Mouse (Mus musculus): ENCODE results near the gene Dppa2. TPM values are rescaled to one million over a fixed set of nuclear protein-coding genes. Genes with fewer than 3 reads are reported as not detected.

The Dppa2 gene
- polyA plus RNA-seq, 1 experiment from 2014 or later: 0.09 TPM

GRCm38 (mm10) chr16:48309912-48310630 is 6.4 kb downstream of the Dppa2 start:
- ATAC-seq: no peak
- H3K27ac ChIP-seq (ENCODE audit: low read depth, low read length): no peak overlapping the region
- no peak overlapping the region for H3K4me2 ChIP-seq (replicated peaks; ENCODE audit: low read depth)
- no peaks in the 10 kb centered on the region for H3K36me3 ChIP-seq (ENCODE audit: control insufficient read depth, insufficient read depth)
- H3K9ac ChIP-seq (ENCODE audit: low read depth, low read length): no peak overlapping the region
- H3K4me1 ChIP-seq (replicated peaks; ENCODE audit: control insufficient read depth, insufficient read depth, low read length): no peaks in the 10 kb centered on the region
- no peaks in the 10 kb centered on the region for H3K27me3 ChIP-seq (replicated peaks; ENCODE audit: control insufficient read depth, insufficient read depth, low read length)
- no peak for TF ChIP-seq CTCF (IDR thresholded peaks at IDR 0.05; ENCODE audit: low read depth)
- H3K9me3 ChIP-seq (ENCODE audit: control insufficient read depth): no peaks in the 10 kb centered on the region
- WGBS: 78% methylated on average over 12 of the region's 12 CpGs
- no peak overlapping the region for H3K4me3 ChIP-seq (ENCODE audit: low read depth, low read length)

- H3K27ac ChIP-seq (ENCODE audit: low read depth, low read length): no peak overlapping the region
- H3K4me1 ChIP-seq (replicated peaks; ENCODE audit: control insufficient read depth, insufficient read depth, low read length): no peaks in the 10 kb centered on the region
- no peak overlapping the region for H3K4me3 ChIP-seq (ENCODE audit: low read depth, low read length)
- no peak for ATAC-seq
- TF ChIP-seq CTCF (IDR thresholded peaks at IDR 0.05; ENCODE audit: low read depth): no peak
- H3K4me2 ChIP-seq (replicated peaks; ENCODE audit: low read depth): no peak overlapping the region
- H3K27me3 ChIP-seq (replicated peaks; ENCODE audit: control insufficient read depth, insufficient read depth, low read length): no peaks in the 10 kb centered on the region
- no peaks in the 10 kb centered on the region for H3K36me3 ChIP-seq (ENCODE audit: control insufficient read depth, insufficient read depth)
- no peak overlapping the region for H3K9ac ChIP-seq (ENCODE audit: low read depth, low read length)
- WGBS: 97% methylated on average over 3 of the region's 3 CpGs
- no peaks in the 10 kb centered on the region for H3K9me3 ChIP-seq (ENCODE audit: control insufficient read depth)
Measured at GRCm38 (mm10) chr16:48315294-48315693, 11.6 kb downstream of the Dppa2 start.

GRCm38 (mm10) chr16:48320781-48321180 is 17.1 kb downstream of the Dppa2 start:
- Histone ChIP-seq H3K4me1 (replicated peaks; ENCODE audit: control insufficient read depth, insufficient read depth, low read length) (no peaks in the 10 kb centered on the region), H3K36me3 (ENCODE audit: control insufficient read depth, insufficient read depth) (no peaks in the 10 kb centered on the region), H3K9ac (ENCODE audit: low read depth, low read length) (no peak overlapping the region), H3K27ac (ENCODE audit: low read depth, low read length) (no peak overlapping the region), H3K4me3 (ENCODE audit: low read depth, low read length) (no peak overlapping the region), H3K9me3 (ENCODE audit: control insufficient read depth) (no peaks in the 10 kb centered on the region), H3K4me2 (replicated peaks; ENCODE audit: low read depth) (no peak overlapping the region), H3K27me3 (replicated peaks; ENCODE audit: control insufficient read depth, insufficient read depth, low read length) (no peaks in the 10 kb centered on the region)
- no peak for ATAC-seq
- peak; percentile 44 for TF ChIP-seq CTCF (IDR thresholded peaks at IDR 0.05; ENCODE audit: low read depth)
- WGBS: 97% methylated on average over 6 of the region's 6 CpGs

- TF ChIP-seq CTCF (IDR thresholded peaks at IDR 0.05; ENCODE audit: low read depth): no peak
- Histone ChIP-seq H3K27ac (ENCODE audit: low read depth, low read length) (no peak overlapping the region), H3K4me2 (replicated peaks; ENCODE audit: low read depth) (no peak overlapping the region), H3K9me3 (ENCODE audit: control insufficient read depth) (no peaks in the 10 kb centered on the region), H3K9ac (ENCODE audit: low read depth, low read length) (no peak overlapping the region), H3K36me3 (ENCODE audit: control insufficient read depth, insufficient read depth) (no peaks in the 10 kb centered on the region), H3K4me1 (replicated peaks; ENCODE audit: control insufficient read depth, insufficient read depth, low read length) (no peaks in the 10 kb centered on the region), H3K27me3 (replicated peaks; ENCODE audit: control insufficient read depth, insufficient read depth, low read length) (no peaks in the 10 kb centered on the region), H3K4me3 (ENCODE audit: low read depth, low read length) (no peak overlapping the region)
- WGBS: 75% methylated on average over 6 of the region's 6 CpGs
- ATAC-seq: no peak
Measured at GRCm38 (mm10) chr16:48323133-48323532, 19.4 kb downstream of the Dppa2 start.

GRCm38 (mm10) chr16:48323602-48324345 is 20.1 kb downstream of the Dppa2 start:
- Histone ChIP-seq H3K9ac (ENCODE audit: low read depth, low read length) (no peak overlapping the region), H3K36me3 (ENCODE audit: control insufficient read depth, insufficient read depth) (no peaks in the 10 kb centered on the region), H3K4me2 (replicated peaks; ENCODE audit: low read depth) (no peak overlapping the region), H3K4me1 (replicated peaks; ENCODE audit: control insufficient read depth, insufficient read depth, low read length) (no peaks in the 10 kb centered on the region), H3K4me3 (ENCODE audit: low read depth, low read length) (no peak overlapping the region), H3K9me3 (ENCODE audit: control insufficient read depth) (no peaks in the 10 kb centered on the region), H3K27me3 (replicated peaks; ENCODE audit: control insufficient read depth, insufficient read depth, low read length) (no peaks in the 10 kb centered on the region), H3K27ac (ENCODE audit: low read depth, low read length) (no peak overlapping the region)
- TF ChIP-seq CTCF (IDR thresholded peaks at IDR 0.05; ENCODE audit: low read depth): no peak
- WGBS: 85% methylated on average over 8 of the region's 8 CpGs
- no peak for ATAC-seq

GRCm38 (mm10) chr16:48326903-48327302 is 23.2 kb downstream of the Dppa2 start:
- Histone ChIP-seq H3K36me3 (ENCODE audit: control insufficient read depth, insufficient read depth) (no peaks in the 10 kb centered on the region), H3K27ac (ENCODE audit: low read depth, low read length) (no peak overlapping the region), H3K4me2 (replicated peaks; ENCODE audit: low read depth) (no peak overlapping the region), H3K9ac (ENCODE audit: low read depth, low read length) (no peak overlapping the region), H3K27me3 (replicated peaks; ENCODE audit: control insufficient read depth, insufficient read depth, low read length) (no peaks in the 10 kb centered on the region), H3K9me3 (ENCODE audit: control insufficient read depth) (no peaks in the 10 kb centered on the region), H3K4me1 (replicated peaks; ENCODE audit: control insufficient read depth, insufficient read depth, low read length) (no peaks in the 10 kb centered on the region), H3K4me3 (ENCODE audit: low read depth, low read length) (no peak overlapping the region)
- TF ChIP-seq CTCF (IDR thresholded peaks at IDR 0.05; ENCODE audit: low read depth): no peak
- ATAC-seq: no peak
- 50% methylated on average over 5 of the region's 5 CpGs for WGBS
